Mouse (Mus musculus) neural tube, embryonic 14.5 days (tissue): Measurements from ENCODE around the gene Scube2. TPM values are rescaled to one million over a fixed set of nuclear protein-coding genes. Genes with fewer than 3 reads are reported as not detected.

Experiments used
- ATAC-seq: fragments of 200-750 bp; cut with Nextera tagmentation; 2 replicates; pipeline ENCODE4 v1.8.0; 2017; ENCODE audit warnings: low read depth, mild to moderate bottlenecking, moderate TSS enrichment, moderate library complexity
- H3K27ac ChIP-seq: fragments of 300-500 bp; sonication (generic); 2 replicates; pipeline ENCODE4 v1.5.1; 2014; ENCODE audit warnings: low read depth, mild to moderate bottlenecking, control low read depth, low read length, moderate library complexity, mixed read lengths
- H3K27me3 ChIP-seq: fragments of 300-500 bp; sonication (generic); 2 replicates; pipeline ENCODE4 v1.6.1; 2014; ENCODE audit warnings: low read length; ENCODE audit not compliant: control insufficient read depth, insufficient read depth
- H3K36me3 ChIP-seq: fragments of 300-500 bp; sonication (generic); 2 replicates; pipeline ENCODE4 v1.6.1; 2014; ENCODE audit warnings: low read length, mixed read lengths; ENCODE audit not compliant: control insufficient read depth, insufficient read depth
- H3K4me1 ChIP-seq: fragments of 300-500 bp; sonication (generic); 2 replicates; pipeline ENCODE4 v1.6.1; 2014; ENCODE audit warnings: low read length; ENCODE audit not compliant: control insufficient read depth, insufficient read depth
- H3K4me2 ChIP-seq: fragments of 300-500 bp; sonication (generic); 2 replicates; pipeline ENCODE4 v1.6.1; 2014; ENCODE audit warnings: mild to moderate bottlenecking, low read depth, low read length, control low read depth
- H3K4me3 ChIP-seq: fragments of 300-500 bp; sonication (generic); 2 replicates; pipeline ENCODE4 v1.5.1; 2014; ENCODE audit warnings: low read depth, low read length, control low read depth, mixed read lengths
- H3K9ac ChIP-seq: fragments of 300-500 bp; sonication (generic); replicated peaks from 2 replicates; pipeline ENCODE4 v1.6.1; 2014; ENCODE audit warnings: low read depth, mild to moderate bottlenecking, control low read depth, low read length, mixed read lengths
- H3K9me3 ChIP-seq: fragments of 300-500 bp; sonication (generic); 2 replicates; pipeline ENCODE4 v1.6.1; 2016; ENCODE audit warnings: low read length; ENCODE audit not compliant: control insufficient read depth
- WGBS: fragments of 180-500 bp; shearing (Covaris S2); extraction: QIAGEN DNeasy Blood & Tissue Kit; methylation state at CpG from one replicate; pipeline ENCODE4 v1.1.7; 2014; 5-methylcytosine and 5-hydroxymethylcytosine counted together
- polyA plus RNA-seq: library from polyadenylated mRNA; unstranded; fragments of >200 nt; fragmentation: Nextera tagmentation; extraction: Ambion mirVana; gene quantifications from 2 replicates; pipeline ENCODE4 v1.2.1, GENCODE M21; 2014

The Scube2 gene
- polyA plus RNA-seq, 1 experiment from 2014 or later: 3.3 TPM

DNA sequence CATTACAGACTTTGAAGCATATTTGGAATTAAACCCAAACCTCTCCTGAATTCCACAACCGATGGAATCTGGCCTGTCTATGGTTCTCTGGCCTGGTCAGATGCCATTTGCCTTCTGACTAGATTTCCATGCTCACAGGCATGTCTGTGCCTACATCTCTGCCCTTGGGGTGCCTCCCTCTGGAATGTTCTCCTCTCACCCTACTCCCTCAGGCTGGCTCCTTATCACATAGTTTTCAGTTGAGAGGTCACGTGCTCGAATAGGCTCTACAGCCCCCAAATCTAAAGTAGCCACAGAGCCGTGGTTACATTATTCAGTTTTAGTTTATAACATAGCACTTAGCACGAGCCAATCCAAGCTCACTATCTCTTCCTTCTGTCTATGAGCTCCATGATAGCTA, 69.9 kb downstream of the Scube2 start:
- Histone ChIP-seq H3K36me3 (no peaks in the 10 kb centered on the region), H3K4me3 (no peak overlapping the region), H3K27me3 (no peaks in the 10 kb centered on the region), H3K9me3 (no peaks in the 10 kb centered on the region), H3K4me2 (no peak overlapping the region), H3K27ac (no peak overlapping the region), H3K9ac (no peak overlapping the region), H3K4me1 (no peaks in the 10 kb centered on the region)
- ATAC-seq: no peak
- WGBS: 86% methylated on average over 5 of the region's 5 CpGs

DNA sequence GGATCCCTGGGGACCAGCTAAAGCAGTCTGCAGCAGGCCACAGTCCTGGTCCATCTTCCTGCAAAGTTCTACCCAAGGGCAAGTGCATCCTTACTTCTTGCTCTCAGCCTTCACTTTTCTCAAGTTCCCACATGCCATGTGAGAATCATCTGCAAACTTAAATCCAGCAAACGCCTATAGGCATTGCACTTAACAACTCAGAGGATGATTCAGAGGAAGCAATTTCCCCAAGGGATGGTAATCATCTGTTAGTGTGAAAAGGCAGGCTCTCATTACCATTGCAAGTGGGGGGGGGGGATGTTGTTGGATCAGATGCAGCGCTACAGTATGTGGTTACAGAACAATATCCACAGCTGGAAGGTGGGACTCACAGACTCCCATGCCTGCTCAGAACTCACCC, 70.9 kb downstream of the Scube2 start:
- WGBS: 62% methylated on average over 2 of the region's 2 CpGs
- no peak for ATAC-seq
- no peaks in the 10 kb centered on the region for H3K9me3 ChIP-seq
- H3K36me3 ChIP-seq: no peaks in the 10 kb centered on the region
- H3K27me3 ChIP-seq: no peaks in the 10 kb centered on the region
- H3K4me2 ChIP-seq: no peak overlapping the region
- no peaks in the 10 kb centered on the region for H3K4me1 ChIP-seq
- H3K27ac ChIP-seq: no peak overlapping the region
- no peak overlapping the region for H3K9ac ChIP-seq
- H3K4me3 ChIP-seq: no peak overlapping the region

DNA sequence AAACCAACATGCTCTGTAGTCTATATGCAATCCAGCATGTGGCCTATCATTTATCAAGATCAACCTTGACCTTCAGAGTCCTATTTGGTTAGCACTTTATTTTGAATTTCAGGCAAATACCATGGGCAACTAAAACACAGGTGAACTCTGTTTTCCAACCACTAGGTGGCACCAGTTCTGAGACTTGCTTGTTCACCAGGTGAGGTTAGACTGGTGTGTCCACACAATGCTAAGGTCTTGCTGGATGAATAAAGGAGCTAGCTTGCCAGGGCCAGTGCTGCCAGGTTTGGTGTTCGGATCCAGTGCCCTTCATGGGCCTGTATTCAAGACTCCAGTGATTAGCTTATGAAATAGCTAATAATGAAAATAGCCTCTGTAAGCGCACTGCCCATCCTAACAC, 72.7 kb downstream of the Scube2 start:
- H3K27me3 ChIP-seq: no peaks in the 10 kb centered on the region
- H3K9ac ChIP-seq: no peak overlapping the region
- no peaks in the 10 kb centered on the region for H3K9me3 ChIP-seq
- H3K4me2 ChIP-seq: no peak overlapping the region
- no peaks in the 10 kb centered on the region for H3K36me3 ChIP-seq
- H3K4me1 ChIP-seq: no peaks in the 10 kb centered on the region
- 73% methylated on average over 2 of the region's 2 CpGs for WGBS
- no peak overlapping the region for H3K4me3 ChIP-seq
- ATAC-seq: no peak
- no peak overlapping the region for H3K27ac ChIP-seq

- ATAC-seq: no peak
- Histone ChIP-seq H3K4me2 (no peak overlapping the region), H3K9ac (no peak overlapping the region), H3K9me3 (no peaks in the 10 kb centered on the region), H3K36me3 (no peaks in the 10 kb centered on the region), H3K4me3 (no peak overlapping the region), H3K4me1 (no peaks in the 10 kb centered on the region), H3K27me3 (no peaks in the 10 kb centered on the region), H3K27ac (no peak overlapping the region)
- 85% methylated on average over 3 of the region's 3 CpGs for WGBS
These were observed 74.7 kb downstream of the Scube2 start for GRCm38 (mm10) chr7:109790818-109791217.

GRCm38 (mm10) chr7:109787860-109788259, 77.6 kb downstream of the Scube2 start:
- 93% methylated on average over 2 of the region's 2 CpGs for whole genome bisulfite sequencing
- no peak overlapping the region for H3K4me3 ChIP-seq
- H3K36me3 ChIP-seq: no peaks in the 10 kb centered on the region
- 0 out of 2 replicates have a peak, but pooled peaks cover 1% of the 10 kb centered on the region for H3K27me3 ChIP-seq
- no peaks in the 10 kb centered on the region for H3K9me3 ChIP-seq
- no peak for ATAC-seq
- no peak overlapping the region for H3K27ac ChIP-seq
- H3K4me1 ChIP-seq: no peaks in the 10 kb centered on the region
- H3K4me2 ChIP-seq: no peak overlapping the region
- H3K9ac ChIP-seq: no peak overlapping the region

- 0 out of 2 replicates have a peak, but pooled peaks cover 3% of the 10 kb centered on the region for H3K4me1 ChIP-seq
- H3K36me3 ChIP-seq: no peaks in the 10 kb centered on the region
- WGBS: 55% methylated on average over 7 of the region's 7 CpGs
- H3K4me2 ChIP-seq: no peak overlapping the region
- no peak for ATAC-seq
- H3K4me3 ChIP-seq: no peak overlapping the region
- H3K9me3 ChIP-seq: no peaks in the 10 kb centered on the region
- no peak overlapping the region for H3K9ac ChIP-seq
- peaks cover 14% of the 10 kb centered on the region for H3K27me3 ChIP-seq
- no peak overlapping the region for H3K27ac ChIP-seq
These were observed 82.2 kb downstream of the Scube2 start for GRCm38 (mm10) chr7:109783281-109783680.

DNA sequence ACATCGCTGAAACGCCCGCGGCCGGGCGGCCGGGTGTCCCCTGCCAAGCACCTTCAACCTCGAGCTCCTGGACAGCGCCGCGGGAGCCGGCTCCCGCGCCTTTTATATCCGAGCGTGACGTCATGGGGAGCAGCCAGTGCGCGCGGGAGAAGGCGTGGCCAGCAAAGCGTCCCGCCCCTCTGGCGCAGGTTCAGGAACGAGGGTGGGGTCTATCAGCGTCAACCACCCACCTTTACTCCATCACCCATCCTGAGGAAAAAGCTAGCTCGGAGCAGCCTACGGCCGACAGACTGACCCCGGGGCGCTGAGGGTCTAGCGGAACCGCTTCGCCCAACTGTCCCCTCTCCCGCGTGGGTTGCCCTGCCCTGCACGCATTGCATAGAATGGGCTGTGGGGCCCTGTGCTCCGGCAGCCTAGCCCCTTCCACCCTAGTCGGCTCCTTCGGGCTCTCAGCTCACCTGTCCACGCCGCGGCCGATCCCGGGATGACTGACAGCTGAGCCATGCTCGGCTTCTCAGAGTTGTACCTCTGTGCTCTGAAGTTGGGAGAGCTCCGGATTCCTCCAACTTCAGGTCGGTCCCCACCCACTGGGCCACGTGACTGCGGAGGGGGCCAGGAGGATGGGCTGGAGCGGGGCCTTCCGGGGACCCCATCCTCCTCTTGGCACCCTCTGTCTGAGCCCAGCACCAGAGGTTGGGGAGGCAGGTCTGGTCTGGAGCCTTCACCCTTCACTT, 83.8 kb downstream of the Scube2 start, which contains the start of gene Nrip3:
Nrip3 (minus strand) TSS at position 556 of the 734 bp plus-strand sequence.
- peaks cover 14% of the 10 kb centered on the region for H3K27me3 ChIP-seq
- WGBS: 3% methylated on average over 52 of the region's 52 CpGs
- peak; percentile 88 for ATAC-seq

GRCm38 (mm10) chr7:109781087-109781469, 84.4 kb downstream of the Scube2 start:
- Histone ChIP-seq H3K27me3 (peaks cover 14% of the 10 kb centered on the region), H3K36me3 (no peaks in the 10 kb centered on the region), H3K4me1 (0 out of 2 replicates have a peak, but pooled peaks cover 3% of the 10 kb centered on the region), H3K4me2 (peak overlapping the region; percentile 96), H3K4me3 (peak overlapping the region; percentile 57), H3K9ac (peak overlapping the region; percentile 51), H3K9me3 (no peaks in the 10 kb centered on the region), H3K27ac (no peak overlapping the region)
- WGBS: under 1% methylated on average over 24 of the region's 24 CpGs
- ATAC-seq: peak; percentile 76; the same call in 1 of the 2 replicates

More for the DNA sequence above, 83.8 kb downstream of the Scube2 start, which contains the start of gene Nrip3:
- H3K36me3 ChIP-seq: no peaks in the 10 kb centered on the region
- no peaks in the 10 kb centered on the region for H3K9me3 ChIP-seq
- peak within 1 kb of the TSS; percentile 96 for H3K4me2 ChIP-seq
- H3K4me1 ChIP-seq: 0 out of 2 replicates have a peak, but pooled peaks cover 3% of the 10 kb centered on the region
- H3K27ac ChIP-seq: no peak within 1 kb of the TSS
- peak within 1 kb of the TSS; percentile 51 for H3K9ac ChIP-seq
- peak within 1 kb of the TSS; percentile 57 for H3K4me3 ChIP-seq

- H3K9me3 ChIP-seq: no peaks in the 10 kb centered on the region
- no peak for ATAC-seq
- no peak overlapping the region for H3K4me2 ChIP-seq
- no peak overlapping the region for H3K27ac ChIP-seq
- H3K4me3 ChIP-seq: no peak overlapping the region
- H3K4me1 ChIP-seq: no peaks in the 10 kb centered on the region
- H3K27me3 ChIP-seq: no peaks in the 10 kb centered on the region
- no peak overlapping the region for H3K9ac ChIP-seq
- no peaks in the 10 kb centered on the region for H3K36me3 ChIP-seq
These were observed 93.2 kb downstream of the Scube2 start for GRCm38 (mm10) chr7:109772251-109772650.
